ENCODE assay signal across 8 mouse cellular contexts in the genomic region with DNA sequence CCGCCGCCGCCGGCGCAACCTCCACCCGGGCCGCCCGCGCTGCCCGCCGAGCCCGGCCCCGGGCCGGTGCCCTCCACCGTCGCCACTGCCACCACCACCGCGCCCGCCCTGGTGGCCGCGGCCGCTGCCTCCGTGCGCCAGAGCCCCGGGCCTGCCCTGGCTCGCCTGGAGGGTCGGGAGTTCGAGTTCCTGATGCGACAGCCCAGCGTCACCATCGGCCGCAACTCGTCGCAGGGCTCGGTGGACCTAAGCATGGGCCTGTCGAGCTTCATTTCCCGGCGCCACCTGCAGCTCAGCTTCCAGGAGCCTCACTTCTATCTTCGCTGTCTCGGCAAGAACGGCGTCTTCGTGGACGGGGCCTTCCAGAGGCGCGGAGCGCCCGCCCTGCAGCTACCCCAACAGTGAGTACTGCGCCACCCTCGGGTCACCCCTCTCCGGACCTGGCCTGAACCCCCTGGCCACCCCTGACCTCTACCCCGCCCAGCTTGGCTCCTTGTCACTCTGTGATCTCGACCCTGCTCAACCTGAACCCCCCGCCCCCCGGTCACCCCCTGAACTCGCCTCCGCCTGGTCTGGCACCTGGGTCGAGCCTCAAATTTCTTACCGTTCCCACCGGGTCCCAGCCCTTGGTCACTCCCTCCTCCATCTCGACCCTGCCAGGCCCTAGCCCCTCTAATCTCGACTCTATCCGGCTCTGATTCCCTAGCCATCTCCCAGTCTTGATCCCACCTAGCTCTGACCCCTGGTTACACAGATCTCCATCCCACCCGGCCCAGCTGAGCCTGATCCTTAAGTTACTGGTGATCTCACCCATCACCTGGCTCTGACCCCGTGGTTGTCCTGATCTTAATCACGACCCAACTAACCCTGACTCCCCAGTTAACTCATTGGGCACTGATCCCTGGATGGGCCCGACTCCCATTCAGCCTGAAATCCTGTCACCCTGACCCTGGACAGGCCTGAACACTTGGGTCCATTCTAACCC. TPM values are rescaled to one million over a fixed set of nuclear protein-coding genes. Genes with fewer than 3 reads are reported as not detected.
A peak's percentile ranks its signal among the peaks of the same experiment; 100 is the strongest.
DNase-seq lines count a peak whose midpoint lies in the region; ATAC-seq and TF ChIP-seq lines count a peak whose summit lies in the region.

No protein-coding gene starts in this region.

- peak overlapping the region; percentile 94 for H3K9ac ChIP-seq in forebrain, embryonic 15.5 days (replicated peaks)
- H3K9ac ChIP-seq in kidney, postnatal 0 days (ENCODE audit: low read depth, low read length): peak overlapping the region; percentile 95

- TF ChIP-seq POLR2A in spleen, adult 2 months (IDR thresholded peaks at IDR 0.05; ENCODE audit: low read depth, low read length): no peak

- 0 out of 2 replicates have a peak, but pooled peaks cover 2% of the 10 kb centered on the region for H3K36me3 ChIP-seq in spleen, adult 2 months (ENCODE audit: control insufficient read depth, insufficient read depth, low read length)
- no peaks in the 10 kb centered on the region for H3K36me3 ChIP-seq in forebrain, embryonic 15.5 days
- no peaks in the 10 kb centered on the region; the same call in 1 of the 2 replicates for H3K36me3 ChIP-seq in kidney, postnatal 0 days (ENCODE audit: insufficient read depth, low read length)
- H3K36me3 ChIP-seq in midbrain, embryonic 10.5 days: peaks cover 31% of the 10 kb centered on the region

- peak overlapping the region; percentile 93 for H3K4me3 ChIP-seq in spleen, adult 2 months (ENCODE audit: extremely low read depth, insufficient read depth, insufficient read length)
- peak overlapping the region; percentile 95 for H3K4me3 ChIP-seq in forebrain, embryonic 15.5 days
- peak overlapping the region; percentile 90 for H3K4me3 ChIP-seq in kidney, postnatal 0 days (replicated peaks; ENCODE audit: low read depth, low read length)
- peak overlapping the region; percentile 96 for H3K4me3 ChIP-seq in midbrain, embryonic 10.5 days

- ATAC-seq in forebrain, embryonic 15.5 days (replicated peaks): peak; percentile 40
- ATAC-seq in kidney, postnatal 0 days (replicated peaks; ENCODE audit: low FRiP score, low read depth): peak; percentile 58

- WGBS in spleen, adult 2 months: 2% methylated on average over 63 of the region's 67 CpGs
- under 1% methylated on average over 65 of the region's 67 CpGs for WGBS in forebrain, embryonic 15.5 days
- under 1% methylated on average over 67 of the region's 67 CpGs for WGBS in kidney, postnatal 0 days
- WGBS in midbrain, embryonic 10.5 days: 1% methylated on average over 67 of the region's 67 CpGs

- peaks cover 22% of the 10 kb centered on the region; the same call in 1 of the 2 replicates for H3K4me1 ChIP-seq in spleen, adult 2 months (ENCODE audit: control insufficient read depth, insufficient read depth, insufficient read length)
- peaks cover 48% of the 10 kb centered on the region for H3K4me1 ChIP-seq in forebrain, embryonic 15.5 days
- H3K4me1 ChIP-seq in kidney, postnatal 0 days (replicated peaks; ENCODE audit: insufficient read depth, low read length): peaks cover 34% of the 10 kb centered on the region
- H3K4me1 ChIP-seq in midbrain, embryonic 10.5 days: peaks cover 64% of the 10 kb centered on the region

- peak overlapping the region; percentile 81 for H3K27ac ChIP-seq in spleen, adult 2 months (ENCODE audit: insufficient read depth, low read length)
- peak overlapping the region; percentile 77 for H3K27ac ChIP-seq in forebrain, embryonic 15.5 days (replicated peaks)
- peak overlapping the region; percentile 93 for H3K27ac ChIP-seq in kidney, postnatal 0 days
- H3K27ac ChIP-seq in midbrain, embryonic 10.5 days (replicated peaks): peak overlapping the region; percentile 95

- no peak for TF ChIP-seq CTCF in spleen, adult 2 months (IDR thresholded peaks at IDR 0.05; ENCODE audit: extremely low read depth, insufficient read depth, insufficient read length, insufficient replicate concordance)
- no peak for TF ChIP-seq CTCF in kidney, postnatal 0 days (IDR thresholded peaks at IDR 0.05; ENCODE audit: low read depth)

- H3K4me2 ChIP-seq in forebrain, embryonic 15.5 days (replicated peaks): peak overlapping the region; percentile 86
- H3K4me2 ChIP-seq in kidney, postnatal 0 days (ENCODE audit: low read length): peak overlapping the region; percentile 83

- DNase-seq in spleen, adult 2 months (ENCODE audit: low read depth in 1 of 2, low spot score in 2 of 2): peak in 1 of 2 experiments; percentile 41
- no peak for DNase-seq in spleen, adult 12 weeks (ENCODE audit: low spot score)
- peak; percentile 42 to 51 for DNase-seq in adrenal gland, postnatal 36 days
- DNase-seq in kidney, postnatal 0 days (ENCODE audit: low spot score): peak; percentile 40
- no peak for DNase-seq in midbrain, embryonic 10.5 days (ENCODE audit: low spot score)
- DNase-seq in testis, postnatal 10 days (ENCODE audit: low spot score): peak; percentile 64
- no peak for DNase-seq in layer of hippocampus, adult 18-20 months (ENCODE audit: low spot score in 2 of 2)

- no peaks in the 10 kb centered on the region for H3K27me3 ChIP-seq in spleen, adult 2 months (ENCODE audit: control insufficient read depth, insufficient read depth, low read length)
- no peaks in the 10 kb centered on the region for H3K27me3 ChIP-seq in forebrain, embryonic 15.5 days
- no peaks in the 10 kb centered on the region for H3K27me3 ChIP-seq in kidney, postnatal 0 days (ENCODE audit: insufficient read depth, low read length)
- no peaks in the 10 kb centered on the region for H3K27me3 ChIP-seq in midbrain, embryonic 10.5 days (ENCODE audit: low read depth, poor library complexity, severe bottlenecking)

- H3K9me3 ChIP-seq in forebrain, embryonic 15.5 days: no peaks in the 10 kb centered on the region
- no peaks in the 10 kb centered on the region for H3K9me3 ChIP-seq in kidney, postnatal 0 days (replicated peaks; ENCODE audit: low read length)
- no peaks in the 10 kb centered on the region for H3K9me3 ChIP-seq in midbrain, embryonic 10.5 days (replicated peaks)

RNA-seq across cellular contexts. Expression of gene Foxk1, which starts 0.6 kb away (rescaled TPM):
- 39.2 and 133 TPM in 2 replicates for polyA plus RNA-seq in spleen, adult 2 months (2012; rRNA removed)
- total RNA-seq in adrenal gland, postnatal 36 days (2021): 10 to 100 TPM; 21.3 to 22.3 TPM
- polyA plus RNA-seq in forebrain, embryonic 15.5 days (2015; fragmentation: Nextera tagmentation; extraction: Ambion mirVana): 3.9 TPM in 2 replicates
- 5.6 and 5.8 TPM in 2 replicates for polyA plus RNA-seq in kidney, postnatal 0 days (2015; fragmentation: Nextera tagmentation; extraction: Ambion mirVana)
- 3.7 and 5.3 TPM in 2 replicates for polyA plus RNA-seq in midbrain, embryonic 10.5 days (2016; fragmentation: Nextera tagmentation; extraction: Ambion mirVana)
- 10 to 100 TPM; 51.1 to 55.3 TPM for total RNA-seq in layer of hippocampus, adult 18-20 months (2021)

Comparison
In these comparisons a context has a peak if more than half of its experiments do, and no peak if none do; other contexts are left out.
1. DNase-seq: peak in adrenal gland, postnatal 36 days (2 of 2), kidney, postnatal 0 days (single experiment) and testis, postnatal 10 days (single experiment); none in spleen, adult 12 weeks (single experiment), midbrain, embryonic 10.5 days (single experiment) and layer of hippocampus, adult 18-20 months (0 of 2).
2. Peak in every context shown above with its lines, with median percentiles within 50 percentile points of each other: H3K27ac ChIP-seq and H3K4me3 ChIP-seq.